Mouse (Mus musculus): Measurements from ENCODE around the gene Tiparp. TPM values are rescaled to one million over a fixed set of nuclear protein-coding genes. Genes with fewer than 3 reads are reported as not detected.

Tiparp gene
- polyA plus RNA-seq, 1 experiment from 2014 or later = 37.5 TPM

DNA sequence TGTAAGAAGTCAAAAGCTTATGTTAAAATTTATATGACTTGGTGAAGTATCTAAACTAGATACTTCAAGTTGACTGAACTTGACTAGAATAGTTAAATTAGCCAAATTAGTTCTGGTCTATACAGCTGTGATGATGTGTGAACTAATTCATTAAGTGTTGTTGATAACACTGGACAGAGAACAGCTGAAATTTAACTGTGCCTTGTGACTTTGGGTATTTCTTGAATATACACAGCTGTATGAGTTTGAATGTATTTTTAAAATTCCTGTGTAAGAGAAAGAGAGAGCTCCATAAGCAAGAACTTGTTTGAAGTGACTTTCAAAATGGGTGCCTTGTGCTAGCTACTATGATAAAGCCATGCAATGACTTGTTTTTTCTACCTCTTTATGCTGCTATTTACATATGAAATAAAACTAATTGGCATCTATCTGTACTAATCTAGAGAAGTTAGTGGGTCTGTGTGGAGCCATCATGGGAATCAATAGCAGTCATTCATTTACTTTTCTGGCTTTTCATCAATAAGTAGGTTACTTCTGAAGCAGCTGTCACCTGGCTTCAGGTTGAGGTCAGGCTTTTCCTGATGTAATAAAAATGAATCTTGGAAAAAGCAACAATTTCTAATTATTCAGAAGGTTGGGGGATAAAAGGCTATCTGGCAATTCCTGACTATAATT, 7.0 kb downstream of the Tiparp start:
- Histone ChIP-seq H3K9me3 (replicated peaks) (no peaks in the 10 kb centered on the region), H3K4me3 (no peak overlapping the region), H3K4me1 (peaks cover 29% of the 10 kb centered on the region), H3K36me3 (peaks cover 18% of the 10 kb centered on the region), H3K27me3 (ENCODE audit: low read depth, poor library complexity, severe bottlenecking) (no peaks in the 10 kb centered on the region), H3K27ac (no peak overlapping the region)
- DNase-seq (ENCODE audit: low spot score) = no peak

GRCm38 (mm10) chr3:65537288-65537687, 9.1 kb downstream of the Tiparp start:
- peaks cover 29% of the 10 kb centered on the region for H3K4me1 ChIP-seq
- no peak overlapping the region for H3K27ac ChIP-seq
- no peak for DNase-seq (ENCODE audit: low spot score)
- peaks cover 9% of the 10 kb centered on the region for H3K36me3 ChIP-seq
- no peak overlapping the region for H3K4me3 ChIP-seq
- WGBS = 87% methylated on average over 1 of the region's 1 CpGs
- no peaks in the 10 kb centered on the region for H3K9me3 ChIP-seq (replicated peaks)
- H3K27me3 ChIP-seq (ENCODE audit: low read depth, poor library complexity, severe bottlenecking) = no peaks in the 10 kb centered on the region

GRCm38 (mm10) chr3:65540906-65541551, 12.8 kb downstream of the Tiparp start:
- H3K9me3 ChIP-seq (replicated peaks) = no peaks in the 10 kb centered on the region
- H3K4me3 ChIP-seq = no peak overlapping the region
- H3K27ac ChIP-seq = no peak overlapping the region
- 86% methylated on average over 6 of the region's 6 CpGs for WGBS
- DNase-seq (ENCODE audit: low spot score) = no peak
- peaks cover 7% of the 10 kb centered on the region; the same call in 1 of the 2 replicates for H3K4me1 ChIP-seq
- no peaks in the 10 kb centered on the region for H3K27me3 ChIP-seq (ENCODE audit: low read depth, poor library complexity, severe bottlenecking)
- H3K36me3 ChIP-seq = no peaks in the 10 kb centered on the region

- H3K36me3 ChIP-seq = no peaks in the 10 kb centered on the region
- H3K27me3 ChIP-seq (ENCODE audit: low read depth, poor library complexity, severe bottlenecking) = no peaks in the 10 kb centered on the region
- no peak for DNase-seq (ENCODE audit: low spot score)
- no peaks in the 10 kb centered on the region for H3K9me3 ChIP-seq (replicated peaks)
- 0 out of 2 replicates have a peak, but pooled peaks cover 3% of the 10 kb centered on the region for H3K4me1 ChIP-seq
- no peak overlapping the region for H3K4me3 ChIP-seq
- 59% methylated on average over 4 of the region's 4 CpGs for WGBS
- no peak overlapping the region for H3K27ac ChIP-seq
Measured at GRCm38 (mm10) chr3:65541552-65541935, 13.3 kb downstream of the Tiparp start.

GRCm38 (mm10) chr3:65549785-65550184, 21.6 kb downstream of the Tiparp start:
- Histone ChIP-seq H3K4me1 (no peaks in the 10 kb centered on the region), H3K4me3 (no peak overlapping the region), H3K9me3 (replicated peaks) (no peaks in the 10 kb centered on the region), H3K36me3 (peaks cover 39% of the 10 kb centered on the region), H3K27me3 (ENCODE audit: low read depth, poor library complexity, severe bottlenecking) (no peaks in the 10 kb centered on the region), H3K27ac (no peak overlapping the region)
- DNase-seq (ENCODE audit: low spot score) = no peak
- 89% methylated on average over 6 of the region's 6 CpGs for WGBS

GRCm38 (mm10) chr3:65551065-65551464, 22.9 kb downstream of the Tiparp start:
- WGBS = 89% methylated on average over 5 of the region's 5 CpGs
- Histone ChIP-seq H3K27me3 (ENCODE audit: low read depth, poor library complexity, severe bottlenecking) (no peaks in the 10 kb centered on the region), H3K4me1 (no peaks in the 10 kb centered on the region), H3K36me3 (peaks cover 39% of the 10 kb centered on the region), H3K4me3 (no peak overlapping the region), H3K9me3 (replicated peaks) (no peaks in the 10 kb centered on the region), H3K27ac (no peak overlapping the region)
- DNase-seq (ENCODE audit: low spot score) = no peak

- H3K4me3 ChIP-seq = no peak overlapping the region
- WGBS = 99% methylated on average over 2 of the region's 2 CpGs
- peaks cover 35% of the 10 kb centered on the region for H3K36me3 ChIP-seq
- H3K4me1 ChIP-seq = no peaks in the 10 kb centered on the region
- H3K27me3 ChIP-seq (ENCODE audit: low read depth, poor library complexity, severe bottlenecking) = no peaks in the 10 kb centered on the region
- DNase-seq (ENCODE audit: low spot score) = no peak
- H3K27ac ChIP-seq = no peak overlapping the region
- no peaks in the 10 kb centered on the region for H3K9me3 ChIP-seq (replicated peaks)
Measured at GRCm38 (mm10) chr3:65554633-65555032, 26.4 kb downstream of the Tiparp start.

- WGBS = 88% methylated on average over 4 of the region's 4 CpGs
- no peaks in the 10 kb centered on the region for H3K9me3 ChIP-seq (replicated peaks)
- H3K36me3 ChIP-seq = peaks cover 11% of the 10 kb centered on the region
- no peaks in the 10 kb centered on the region for H3K4me1 ChIP-seq
- H3K4me3 ChIP-seq = no peak overlapping the region
- no peak overlapping the region for H3K27ac ChIP-seq
- no peak for DNase-seq (ENCODE audit: low spot score)
- no peaks in the 10 kb centered on the region for H3K27me3 ChIP-seq (ENCODE audit: low read depth, poor library complexity, severe bottlenecking)
Measured at GRCm38 (mm10) chr3:65558679-65559078, 30.5 kb downstream of the Tiparp start.

- H3K36me3 ChIP-seq = no peaks in the 10 kb centered on the region
- WGBS = 79% methylated on average over 9 of the region's 9 CpGs
- no peak for DNase-seq (ENCODE audit: low spot score)
- H3K9me3 ChIP-seq (replicated peaks) = no peaks in the 10 kb centered on the region
- no peak overlapping the region for H3K27ac ChIP-seq
- no peaks in the 10 kb centered on the region for H3K27me3 ChIP-seq (ENCODE audit: low read depth, poor library complexity, severe bottlenecking)
- peaks cover 10% of the 10 kb centered on the region for H3K4me1 ChIP-seq
- H3K4me3 ChIP-seq = no peak overlapping the region
Measured at GRCm38 (mm10) chr3:65562212-65562611, 34.0 kb downstream of the Tiparp start.

DNA sequence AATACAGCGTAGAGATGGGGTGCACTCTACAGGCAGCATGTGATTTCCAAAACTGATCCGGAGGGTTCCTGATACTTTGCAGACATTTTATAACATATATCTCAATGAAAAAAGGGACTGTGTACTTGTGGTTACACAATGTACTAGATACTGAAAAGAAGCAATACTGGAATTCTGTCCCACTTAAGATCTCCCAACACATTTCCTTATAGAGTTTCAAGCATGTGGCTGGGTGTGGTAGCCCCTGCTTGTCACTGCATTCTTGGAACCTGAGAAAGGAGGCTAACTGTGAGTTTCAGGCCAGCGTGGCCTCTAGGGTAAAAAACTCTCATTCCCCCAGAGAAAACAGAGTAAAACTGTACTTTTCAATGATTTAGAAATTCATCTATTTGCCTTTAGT, 34.5 kb downstream of the Tiparp start:
- DNase-seq (ENCODE audit: low spot score) = no peak
- 84% methylated on average over 3 of the region's 3 CpGs for WGBS

GRCm38 (mm10) chr3:65563926-65564624, 35.9 kb downstream of the Tiparp start:
- WGBS = 77% methylated on average over 6 of the region's 6 CpGs
- DNase-seq (ENCODE audit: low spot score) = no peak
- Histone ChIP-seq H3K4me1 (peaks cover 10% of the 10 kb centered on the region), H3K9me3 (replicated peaks) (no peaks in the 10 kb centered on the region), H3K27ac (no peak overlapping the region), H3K27me3 (ENCODE audit: low read depth, poor library complexity, severe bottlenecking) (no peaks in the 10 kb centered on the region), H3K36me3 (no peaks in the 10 kb centered on the region), H3K4me3 (no peak overlapping the region)

More for the DNA sequence above, 34.5 kb downstream of the Tiparp start:
- Histone ChIP-seq H3K9me3 (replicated peaks) (no peaks in the 10 kb centered on the region), H3K27ac (no peak overlapping the region), H3K4me3 (no peak overlapping the region), H3K4me1 (peaks cover 10% of the 10 kb centered on the region), H3K27me3 (ENCODE audit: low read depth, poor library complexity, severe bottlenecking) (no peaks in the 10 kb centered on the region), H3K36me3 (no peaks in the 10 kb centered on the region)

GRCm38 (mm10) chr3:65565632-65566300, 37.6 kb downstream of the Tiparp start:
- 65% methylated on average over 9 of the region's 9 CpGs for WGBS
- Histone ChIP-seq H3K36me3 (no peaks in the 10 kb centered on the region), H3K4me3 (no peak overlapping the region), H3K4me1 (peaks cover 10% of the 10 kb centered on the region), H3K27me3 (ENCODE audit: low read depth, poor library complexity, severe bottlenecking) (no peaks in the 10 kb centered on the region), H3K9me3 (replicated peaks) (no peaks in the 10 kb centered on the region), H3K27ac (no peak overlapping the region)
- no peak for DNase-seq (ENCODE audit: low spot score)

- no peaks in the 10 kb centered on the region for H3K27me3 ChIP-seq (ENCODE audit: low read depth, poor library complexity, severe bottlenecking)
- no peak for DNase-seq (ENCODE audit: low spot score)
- H3K9me3 ChIP-seq (replicated peaks) = no peaks in the 10 kb centered on the region
- no peak overlapping the region for H3K27ac ChIP-seq
- H3K4me3 ChIP-seq = no peak overlapping the region
- H3K36me3 ChIP-seq = no peaks in the 10 kb centered on the region
- H3K4me1 ChIP-seq = peaks cover 10% of the 10 kb centered on the region
Measured at GRCm38 (mm10) chr3:65569941-65570340, 41.7 kb downstream of the Tiparp start.

All from limb, embryonic 10.5 days (tissue).